Mouse (Mus musculus): ENCODE data around the gene Tmf1. TPM values are rescaled to one million over a fixed set of nuclear protein-coding genes. Genes with fewer than 3 reads are reported as not detected.

The Tmf1 gene
- polyA plus RNA-seq, 1 experiment from 2014 or later: 37.8 TPM

DNA sequence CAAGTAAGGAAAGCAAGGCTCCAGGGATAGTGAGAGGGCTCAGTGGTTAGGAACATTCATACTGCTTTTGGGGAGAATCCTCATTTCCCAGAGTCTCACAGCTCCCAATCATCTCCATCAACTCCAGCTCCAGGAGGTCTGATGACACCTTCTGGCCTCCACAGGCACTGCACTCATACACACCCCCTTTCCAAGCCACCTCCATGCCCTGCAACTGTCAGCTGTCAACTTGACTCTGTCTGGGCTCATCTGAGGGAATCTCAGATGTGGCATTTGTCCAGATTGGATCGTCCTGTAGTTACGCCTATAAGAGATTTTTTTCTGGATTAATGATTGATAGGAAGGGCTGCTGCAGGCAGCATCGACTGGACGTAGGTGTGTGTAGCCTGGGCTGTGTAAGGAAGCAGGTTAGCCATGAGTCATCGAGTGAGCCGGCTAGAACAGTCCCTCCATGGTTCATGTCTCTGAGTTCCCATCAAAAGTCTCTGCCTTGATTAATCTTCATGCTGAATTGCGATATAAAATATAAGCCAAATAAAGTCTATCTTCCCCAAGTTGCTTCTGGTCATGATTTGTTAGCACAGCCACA lies 74.6 kb downstream of the Tmf1 start:
- H3K4me3 ChIP-seq (replicated peaks): no peak overlapping the region
- WGBS: 82% methylated on average over 7 of the region's 7 CpGs

More for the DNA sequence above, 74.6 kb downstream of the Tmf1 start:
- Histone ChIP-seq H3K9me3 (replicated peaks) (no peaks in the 10 kb centered on the region), H3K9ac (replicated peaks) (no peak overlapping the region), H3K27me3 (replicated peaks) (peaks cover 14% of the 10 kb centered on the region; the same call in 1 of the 2 replicates), H3K4me1 (peaks cover 16% of the 10 kb centered on the region; the same call in 1 of the 2 replicates), H3K36me3 (no peaks in the 10 kb centered on the region), H3K4me2 (no peak overlapping the region), H3K27ac (replicated peaks) (no peak overlapping the region)
- ATAC-seq (ENCODE audit: low FRiP score): no peak

Other genes with a start within 250 kb of the Tmf1 start
- 3.2 and 4.0 TPM in 2 replicates for gene Fam19a4, start 118.7 kb downstream of the Tmf1 start, polyA plus RNA-seq (2015; fragmentation: Nextera tagmentation; extraction: Ambion mirVana)
- gene Eogt, start 29.9 kb downstream of the Tmf1 start, polyA plus RNA-seq (2015; fragmentation: Nextera tagmentation; extraction: Ambion mirVana): 13.3 and 13.5 TPM in 2 replicates
- gene Uba3, start 26.5 kb upstream of the Tmf1 start, polyA plus RNA-seq (2015; fragmentation: Nextera tagmentation; extraction: Ambion mirVana): 82.6 and 84.8 TPM in 2 replicates
- gene Arl6ip5, start 31.6 kb upstream of the Tmf1 start, polyA plus RNA-seq (2015; fragmentation: Nextera tagmentation; extraction: Ambion mirVana): 137 and 143 TPM in 2 replicates
- gene Lmod3, start 73.6 kb upstream of the Tmf1 start, polyA plus RNA-seq (2015; fragmentation: Nextera tagmentation; extraction: Ambion mirVana): 0.61 and 0.63 TPM in 2 replicates

All from neural tube, embryonic 15.5 days (tissue).